Mouse (Mus musculus) neutrophil, adult 5-6 weeks (primary cell): ENCODE results near the gene Npvf. TPM values are rescaled to one million over a fixed set of nuclear protein-coding genes. Genes with fewer than 3 reads are reported as not detected.

ENCODE experiments used
- ATAC-seq: fragments of 151-379, 151-347 bp; 2 replicates; pipeline ENCODE4 v1.8.0; 2017; ENCODE audit warnings: mild to moderate bottlenecking, moderate TSS enrichment; ENCODE audit not compliant: insufficient number of reproducible peaks, poor library complexity, low FRiP score, severe bottlenecking; ENCODE audit errors: extremely low read depth
- total RNA-seq: library from RNA; stranded (forward); fragments of 200-1000 nt; gene quantifications from 2 replicates; pipeline ENCODE4 v1.2.3, GENCODE M21; 2017

Npvf gene
- not detected in 2 replicates for total RNA-seq

- ATAC-seq: no peak
These were observed at the start of gene Npvf for GRCm38 (mm10) chr6:50654356-50654755. TSS of gene Npvf (minus strand) at chr6:50654439.

GRCm38 (mm10) chr6:50689121-50689815 lies 35.0 kb upstream of the Npvf start:
- no peak for ATAC-seq

DNA sequence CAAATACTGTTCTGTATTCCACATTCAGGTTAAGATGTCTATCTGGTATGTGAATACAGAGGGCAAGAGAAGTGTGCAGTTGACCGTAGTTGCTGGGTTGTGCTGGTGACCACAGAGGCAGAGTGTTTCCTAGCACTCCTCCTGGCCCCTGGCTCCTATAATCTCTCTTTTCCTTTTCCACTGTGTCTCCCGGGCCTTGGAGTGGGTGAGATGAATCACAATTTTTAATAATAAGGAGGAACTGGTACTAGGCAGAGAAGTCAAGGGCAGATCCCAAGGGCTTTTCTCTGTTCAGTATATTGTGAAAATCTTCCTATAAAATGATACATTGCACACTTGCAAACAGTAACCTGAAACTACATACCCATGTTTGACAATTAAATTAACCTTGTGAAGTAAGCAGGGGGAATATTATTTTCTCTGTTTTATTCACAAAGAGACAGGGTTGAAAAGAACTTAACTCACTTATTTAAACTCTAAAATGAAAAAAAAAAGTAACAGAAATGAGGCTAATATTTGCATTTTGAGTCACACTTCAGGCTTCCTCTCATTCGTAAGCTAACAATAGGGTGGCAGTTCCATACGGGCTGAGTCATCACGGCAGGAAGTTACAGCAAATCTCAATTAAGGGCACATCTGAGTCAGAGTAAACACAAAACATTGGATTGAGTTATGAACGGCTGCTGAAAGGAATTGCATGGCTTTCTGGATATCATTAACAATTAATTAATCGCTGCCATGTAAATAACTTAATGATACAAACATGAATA lies 30.6 kb upstream of the Npvf start:
- ATAC-seq: no peak

GRCm38 (mm10) chr6:50681491-50681890 lies 27.3 kb upstream of the Npvf start:
- ATAC-seq: no peak

DNA sequence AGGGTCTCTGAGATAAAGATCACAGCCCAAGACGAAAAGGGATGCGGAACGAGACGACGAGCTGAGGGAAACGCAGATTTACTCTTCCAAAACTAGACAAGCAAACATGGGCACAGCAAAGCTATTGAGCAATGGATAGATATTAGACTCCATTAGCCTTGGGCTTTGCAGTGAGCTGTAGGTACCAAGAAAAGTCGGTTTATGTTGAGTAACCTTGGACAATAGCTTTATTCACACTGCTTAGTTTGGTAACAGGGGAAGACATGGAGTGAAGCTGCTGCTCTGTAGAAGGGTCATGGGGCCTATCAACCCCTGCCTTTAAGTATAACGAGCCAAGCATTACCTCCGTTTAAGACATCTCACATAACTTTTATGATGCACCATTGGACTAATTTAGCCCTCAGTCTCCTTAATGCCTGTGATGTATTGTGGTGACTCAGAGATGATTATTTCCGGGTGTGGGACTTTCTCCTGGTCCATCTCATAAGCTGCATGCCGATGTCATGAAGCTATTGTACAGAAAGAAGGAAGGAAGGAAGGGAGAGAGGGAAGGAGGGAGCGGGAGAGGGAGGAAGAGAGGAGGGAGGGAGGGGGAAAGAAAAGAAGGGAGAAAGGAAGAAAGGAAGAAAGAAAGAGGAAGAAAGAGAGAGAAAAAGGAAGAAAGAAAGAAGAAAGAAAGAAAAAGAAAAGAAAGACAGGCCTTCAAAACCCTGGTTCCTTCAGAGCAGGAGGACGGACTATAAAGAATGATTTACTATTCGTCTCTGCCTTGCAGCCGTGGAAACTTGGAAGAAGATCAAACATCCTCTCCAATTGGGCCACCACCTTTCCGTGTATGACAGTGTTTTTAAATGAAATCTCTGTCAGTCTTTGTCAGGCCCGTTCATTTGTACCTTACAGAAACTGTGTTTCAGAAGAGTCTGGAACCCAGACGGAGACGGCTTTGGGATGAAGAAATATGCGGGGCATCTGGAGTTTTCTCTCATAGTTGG lies 26.3 kb upstream of the Npvf start:
- no peak for ATAC-seq

- ATAC-seq: no peak
These were observed 25.2 kb upstream of the Npvf start for GRCm38 (mm10) chr6:50679486-50679828.

- ATAC-seq: peak; percentile 33; the same call in 1 of the 2 replicates
These were observed 24.7 kb upstream of the Npvf start for GRCm38 (mm10) chr6:50678826-50679485.

- no peak for ATAC-seq
These were observed 17.0 kb upstream of the Npvf start for GRCm38 (mm10) chr6:50671191-50671590.

- ATAC-seq: no peak
These were observed 12.7 kb upstream of the Npvf start for GRCm38 (mm10) chr6:50666937-50667336.

GRCm38 (mm10) chr6:50665020-50665419 lies 10.8 kb upstream of the Npvf start:
- no peak for ATAC-seq

- ATAC-seq: no peak
These were observed 10.0 kb upstream of the Npvf start for GRCm38 (mm10) chr6:50664193-50664592.

- ATAC-seq: no peak
These were observed 8.8 kb upstream of the Npvf start for GRCm38 (mm10) chr6:50662925-50663583.

DNA sequence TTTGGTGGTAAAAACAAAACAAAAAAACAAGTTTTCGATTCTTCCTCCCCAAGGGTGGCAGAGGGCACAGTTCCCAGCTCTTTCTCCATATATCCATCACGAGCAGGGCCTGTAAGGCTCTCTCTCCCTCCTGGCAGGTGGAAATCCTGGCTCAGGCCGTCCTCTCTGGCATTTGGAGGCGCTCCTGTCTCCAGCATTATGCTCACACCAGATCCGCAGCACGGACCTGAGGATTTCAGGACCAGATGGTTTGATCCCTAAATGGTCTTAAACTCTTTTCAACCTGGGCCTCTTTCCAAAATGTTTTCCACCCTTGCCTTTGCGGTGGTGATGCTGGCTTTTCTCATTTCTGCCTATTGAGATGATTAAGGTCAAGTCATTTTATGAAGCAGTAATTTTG lies 7.5 kb upstream of the Npvf start:
- ATAC-seq: no peak

GRCm38 (mm10) chr6:50658466-50658865 lies 4.2 kb upstream of the Npvf start:
- ATAC-seq: no peak

GRCm38 (mm10) chr6:50658018-50658417 lies 3.8 kb upstream of the Npvf start:
- no peak for ATAC-seq

DNA sequence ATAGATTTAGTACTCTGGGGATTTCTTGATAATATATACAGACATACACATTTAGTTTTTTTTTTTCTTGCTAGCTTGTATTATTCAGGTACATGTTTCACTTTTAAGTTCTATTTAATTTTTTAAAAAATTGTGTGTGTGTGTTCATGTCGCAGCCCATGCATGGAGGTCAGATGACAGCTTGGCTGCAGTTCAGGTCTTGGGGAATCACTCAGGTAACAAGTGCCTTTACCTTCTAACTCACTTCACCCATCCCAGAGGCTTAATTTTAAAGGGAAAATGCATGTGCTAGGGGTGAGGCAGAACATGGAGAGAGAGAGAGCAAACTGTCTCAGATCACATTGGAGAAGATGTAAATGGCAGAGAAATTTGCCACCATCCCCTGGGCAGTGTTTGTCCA lies 2.2 kb upstream of the Npvf start:
- no peak for ATAC-seq

DNA sequence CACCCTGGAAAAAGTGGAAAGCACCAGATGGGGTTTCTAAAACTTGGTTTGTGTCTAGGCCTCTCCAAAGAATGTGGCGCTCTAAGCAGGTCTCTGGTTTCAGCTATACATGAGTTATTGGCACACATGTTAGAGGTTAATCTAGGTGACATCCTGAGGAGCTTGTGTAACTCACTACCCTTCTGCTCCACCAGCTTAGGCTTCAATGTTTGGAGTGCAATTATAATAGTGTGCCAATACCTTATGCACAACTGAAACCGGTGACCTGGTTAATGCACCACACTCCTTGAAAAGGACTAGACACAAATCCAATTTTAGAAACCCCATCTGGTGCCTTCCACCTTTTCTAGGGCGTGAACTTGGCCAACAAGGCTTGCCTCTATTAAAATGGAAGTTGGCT lies 1.7 kb upstream of the Npvf start:
- ATAC-seq: no peak

DNA sequence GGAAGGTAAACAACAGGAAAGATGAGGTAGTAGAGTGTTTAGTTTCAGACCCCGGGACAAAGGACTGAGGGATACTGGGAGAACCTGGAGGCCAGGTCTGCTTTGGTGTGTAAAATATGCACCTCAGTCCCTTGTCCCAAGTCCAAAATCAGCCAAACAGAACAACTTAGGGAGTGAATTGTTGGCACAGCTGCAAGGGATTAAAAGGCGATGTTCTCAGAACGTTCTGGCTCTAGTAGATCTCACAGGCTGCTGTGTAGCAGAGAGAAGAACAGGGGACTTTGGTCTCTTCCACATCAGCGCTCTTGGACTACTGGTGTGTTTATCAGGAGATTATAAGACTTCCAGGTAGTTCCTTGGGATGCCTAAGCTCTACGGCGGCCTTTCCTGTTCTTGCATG lies 6.6 kb downstream of the Npvf start:
- no peak for ATAC-seq
